Mouse (Mus musculus): ENCODE measurements around the gene Tspear.

- TF ChIP-seq POLR2A (IDR thresholded peaks at IDR 0.05; ENCODE audit: control insufficient read depth, extremely low read depth, insufficient read depth, low read length, poor library complexity) (no peak), CTCF (IDR thresholded peaks at IDR 0.05; ENCODE audit: borderline replicate concordance, control insufficient read depth, extremely low read depth, insufficient read depth, low read length, poor library complexity) (no peak)
Observed at GRCm38 (mm10) chr10:77706326-77706725, 20.0 kb downstream of the Tspear start, which contains the start of gene Gm10272.

Data from thymus, adult 2 months (tissue).